Mouse (Mus musculus): Measurements from ENCODE around the gene 1110008P14Rik.
A peak's percentile ranks its signal among the peaks of the same experiment; 100 is the strongest.
"Not testable (repeated sequence)": the region's sequence is repeated elsewhere in the genome, so short reads cannot be mapped to it uniquely, and the experiment has no call there.

The 1110008P14Rik gene

GRCm38 (mm10) chr2:32362817-32363340, 18.9 kb downstream of the 1110008P14Rik start:
- no peak for DNase-seq (ENCODE audit: low read depth)

GRCm38 (mm10) chr2:32362274-32362673, 19.5 kb downstream of the 1110008P14Rik start:
- DNase-seq (ENCODE audit: low read depth), result not testable (repeated sequence)

- DNase-seq (ENCODE audit: low read depth), result no peak
These were observed 20.3 kb downstream of the 1110008P14Rik start for GRCm38 (mm10) chr2:32361437-32361836.

DNA sequence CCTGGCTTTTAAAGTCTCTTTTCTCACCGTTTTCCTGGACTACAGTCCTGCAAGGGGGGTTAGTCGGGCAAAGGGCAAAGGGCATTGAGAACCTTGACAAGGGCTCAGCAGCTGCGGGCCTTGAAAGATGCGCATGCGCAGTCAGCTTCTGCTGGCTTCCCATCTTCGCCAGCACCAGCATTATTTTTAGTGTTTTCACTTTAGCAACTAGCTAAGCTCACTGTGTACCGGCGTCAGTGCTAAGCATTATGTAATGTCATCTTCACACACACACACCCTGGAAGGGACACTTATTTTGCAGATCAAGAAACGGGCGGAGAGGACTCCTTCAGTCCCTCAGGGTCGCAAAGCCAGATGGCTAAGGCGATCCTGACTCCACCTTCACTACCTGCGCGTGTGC, 21.0 kb downstream of the 1110008P14Rik start:
- no peak for DNase-seq (ENCODE audit: low read depth)

- no peak for DNase-seq (ENCODE audit: low read depth)
These were observed 23.4 kb downstream of the 1110008P14Rik start for GRCm38 (mm10) chr2:32358381-32358780.

DNA sequence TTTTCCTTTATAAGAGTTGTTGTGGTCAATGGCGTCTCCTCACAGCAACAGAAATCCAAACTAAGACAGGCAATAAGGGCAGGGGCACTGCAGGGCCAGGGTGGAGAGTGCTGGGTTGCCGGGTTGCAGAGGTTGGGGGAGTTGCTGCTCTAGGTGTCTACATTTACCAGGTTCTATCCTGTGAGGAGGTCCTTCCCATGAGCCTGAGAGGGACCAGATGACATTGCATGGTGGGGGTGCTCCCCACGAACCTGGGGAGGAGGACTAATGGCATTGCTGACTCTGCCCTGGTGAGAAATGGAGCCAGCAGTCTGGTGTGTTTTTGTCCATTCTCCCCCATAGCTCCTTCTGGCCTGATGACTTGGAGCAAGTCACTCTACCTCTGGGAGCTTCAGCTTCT, 24.0 kb downstream of the 1110008P14Rik start:
- DNase-seq (ENCODE audit: low read depth), result no peak

- DNase-seq (ENCODE audit: low read depth), result no peak
These were observed 25.5 kb downstream of the 1110008P14Rik start for GRCm38 (mm10) chr2:32356216-32356615.

- no peak for DNase-seq (ENCODE audit: low read depth)
These were observed 27.3 kb downstream of the 1110008P14Rik start for GRCm38 (mm10) chr2:32354336-32354895.

DNA sequence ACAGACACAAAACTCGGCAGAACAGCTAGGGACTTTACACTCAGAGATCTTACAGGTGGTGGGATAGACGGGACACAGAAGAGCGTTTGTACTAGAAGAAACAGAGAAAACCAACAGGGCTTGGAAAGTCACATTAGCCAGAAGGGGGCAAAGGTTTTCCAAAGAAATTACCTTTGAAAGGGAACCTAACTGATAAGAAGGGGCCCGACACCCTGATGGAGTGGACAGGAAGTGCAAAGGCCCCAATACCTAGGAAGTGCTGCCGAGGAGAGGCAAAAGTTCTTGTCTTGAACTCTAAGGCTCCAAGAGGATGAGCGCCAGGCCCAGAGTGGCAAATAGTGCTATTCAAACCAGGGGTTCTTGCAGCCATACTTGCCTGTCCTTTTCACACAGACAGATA, 27.9 kb downstream of the 1110008P14Rik start:
- DNase-seq (ENCODE audit: low read depth), result no peak

- no peak for DNase-seq (ENCODE audit: low read depth)
These were observed 28.7 kb downstream of the 1110008P14Rik start, which contains the start of gene Dnm1 for GRCm38 (mm10) chr2:32353007-32353542. Gene Dnm1, minus strand, starts transcription at chr2:32353338.

GRCm38 (mm10) chr2:32352151-32353006, 29.4 kb downstream of the 1110008P14Rik start, which contains the start of gene Ciz1:
Gene Ciz1, plus strand, starts transcription at chr2:32352327.
- DNase-seq (ENCODE audit: low read depth), result no peak

GRCm38 (mm10) chr2:32351471-32351961, 30.2 kb downstream of the 1110008P14Rik start:
- DNase-seq (ENCODE audit: low read depth), result no peak

GRCm38 (mm10) chr2:32350471-32351051, 31.2 kb downstream of the 1110008P14Rik start:
- no peak for DNase-seq (ENCODE audit: low read depth)

DNA sequence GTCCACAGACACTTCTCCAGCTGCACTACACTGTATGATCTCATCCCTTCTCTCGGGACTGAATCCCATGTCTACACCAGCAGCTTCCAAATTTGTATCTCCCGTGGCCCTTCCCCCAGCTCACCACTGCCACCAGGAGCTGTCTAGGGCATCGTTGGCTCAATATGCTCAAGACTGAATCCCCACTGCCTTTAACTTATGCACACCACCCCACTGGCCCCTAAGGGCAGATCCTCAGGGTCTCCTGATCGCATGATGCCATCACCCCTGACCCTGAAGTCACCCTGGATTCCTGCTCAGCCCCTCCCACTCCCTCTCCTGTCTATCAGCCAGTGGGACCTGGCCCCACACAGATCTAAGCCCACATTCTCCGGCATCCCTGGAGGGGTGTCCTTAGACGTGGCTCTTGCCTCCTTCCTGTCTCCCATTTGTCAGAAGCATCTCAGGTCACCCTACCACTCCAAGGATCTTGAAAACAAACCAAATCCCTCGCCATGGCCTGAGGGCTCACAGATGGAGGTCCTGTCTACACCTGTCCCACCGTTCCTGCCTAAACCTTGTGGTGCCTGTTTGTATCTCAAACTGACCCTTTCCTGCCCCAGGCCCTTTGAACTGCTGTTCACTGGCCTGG, 32.0 kb downstream of the 1110008P14Rik start:
- no peak for DNase-seq (ENCODE audit: low read depth)

- DNase-seq (ENCODE audit: low read depth), result no peak
These were observed 33.4 kb downstream of the 1110008P14Rik start for GRCm38 (mm10) chr2:32348311-32348710.

GRCm38 (mm10) chr2:32347019-32347418, 34.7 kb downstream of the 1110008P14Rik start:
- DNase-seq (ENCODE audit: low read depth), result no peak

GRCm38 (mm10) chr2:32344598-32345321, 37.0 kb downstream of the 1110008P14Rik start:
- no peak for DNase-seq (ENCODE audit: low read depth)

DNA sequence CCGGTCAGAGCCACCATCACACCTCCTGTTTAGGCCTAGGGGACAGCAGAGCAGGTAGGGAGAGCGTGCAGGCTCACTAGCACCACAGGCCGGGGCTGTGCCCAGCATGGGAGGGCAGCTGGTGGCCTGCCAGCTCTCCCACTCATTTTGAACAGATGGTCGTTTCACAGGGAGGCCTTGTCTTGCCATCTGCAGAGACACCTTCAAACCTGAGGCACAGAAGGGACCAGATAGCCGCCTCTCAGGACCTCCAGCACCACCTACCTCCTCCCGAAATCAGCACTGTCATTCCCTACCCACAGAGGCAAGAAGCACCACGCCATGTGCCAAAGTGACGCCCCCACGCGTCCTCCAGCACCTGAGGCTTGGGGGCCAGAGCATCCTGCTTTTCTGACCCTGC, 37.7 kb downstream of the 1110008P14Rik start:
- no peak for DNase-seq (ENCODE audit: low read depth)

DNA sequence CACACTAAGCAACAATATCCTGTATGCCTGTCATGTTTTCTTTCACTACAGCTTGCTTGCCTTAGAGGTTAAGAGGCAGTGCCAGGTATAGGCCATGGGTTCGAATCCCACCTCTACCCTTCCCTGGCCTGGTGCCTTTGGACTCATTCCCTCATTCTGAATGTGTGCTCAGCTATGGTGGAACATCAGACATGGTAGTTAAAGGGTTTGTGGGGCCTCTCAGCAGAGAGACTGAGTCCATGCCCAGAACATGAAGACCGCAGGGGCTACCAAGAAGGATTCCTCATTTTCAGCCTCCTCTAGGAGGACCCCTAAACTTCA, 38.4 kb downstream of the 1110008P14Rik start:
- no peak for DNase-seq (ENCODE audit: low read depth)

GRCm38 (mm10) chr2:32342539-32343350, 39.0 kb downstream of the 1110008P14Rik start:
- DNase-seq (ENCODE audit: low read depth), result peak; percentile 95

Measured in fibroblast of lung, adult 2 months (primary cell).